Mouse (Mus musculus): ENCODE measurements around the gene Chpt1. TPM values are rescaled to one million over a fixed set of nuclear protein-coding genes. Genes with fewer than 3 reads are reported as not detected.
A peak's percentile ranks its signal among the peaks of the same experiment; 100 is the strongest.
"Not testable (repeated sequence)": the region's sequence is repeated elsewhere in the genome, so short reads cannot be mapped to it uniquely, and the experiment has no call there.

Chpt1 gene
- polyA plus RNA-seq, 1 experiment from 2014 or later: 42.5 TPM

DNA sequence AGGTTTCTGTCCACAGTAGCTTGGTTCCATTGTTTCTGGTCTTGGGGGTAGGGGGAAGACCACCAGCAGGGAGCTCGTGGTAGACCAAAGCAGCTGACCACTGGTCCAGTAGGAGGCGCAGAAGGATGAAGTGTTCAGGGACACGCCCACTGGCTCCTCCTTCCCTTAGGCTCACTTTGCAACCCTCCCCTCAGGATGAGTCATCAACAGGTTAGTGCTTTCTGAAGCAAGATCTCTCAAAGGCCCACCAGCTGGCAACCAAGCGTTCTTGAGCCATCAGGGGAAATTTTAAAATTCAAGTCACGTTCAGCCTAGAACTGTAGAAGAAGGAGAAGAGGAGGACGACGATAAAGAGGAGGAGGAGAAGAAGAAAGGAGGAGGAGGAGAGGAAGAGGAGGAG is 12.2 kb downstream of the Chpt1 start:
- Histone ChIP-seq H3K9me3 (replicated peaks) (no peaks in the 10 kb centered on the region), H3K4me3 (replicated peaks) (no peak overlapping the region), H3K27ac (no peak overlapping the region), H3K4me1 (peaks cover 27% of the 10 kb centered on the region), H3K27me3 (no peaks in the 10 kb centered on the region), H3K36me3 (peaks cover 5% of the 10 kb centered on the region; the same call in 1 of the 2 replicates), H3K4me2 (no peak overlapping the region), H3K9ac (no peak overlapping the region)
- WGBS: 68% methylated on average over 7 of the region's 7 CpGs
- no peak for ATAC-seq (replicated peaks; ENCODE audit: low FRiP score)

DNA sequence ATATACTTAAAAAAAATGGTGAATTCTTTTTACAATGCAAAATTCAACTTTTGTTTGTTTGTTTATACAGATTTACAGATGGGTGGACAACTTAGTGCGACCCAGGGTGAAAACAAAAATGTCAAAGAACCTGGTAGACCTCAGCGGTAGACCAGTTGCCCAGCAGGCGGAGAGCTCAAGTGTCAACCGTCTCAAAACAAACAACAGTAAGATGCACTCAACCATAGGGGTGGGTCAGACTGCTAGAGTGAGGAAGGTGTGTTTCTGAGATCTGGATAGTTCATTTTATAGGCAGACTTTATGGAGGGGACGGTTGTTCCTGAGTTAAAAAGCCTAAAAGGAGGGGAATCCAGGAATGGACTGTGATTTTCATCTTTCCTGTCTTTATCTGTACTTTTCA is 15.2 kb downstream of the Chpt1 start:
- Histone ChIP-seq H3K36me3 (peaks cover 24% of the 10 kb centered on the region), H3K4me1 (peaks cover 12% of the 10 kb centered on the region), H3K4me2 (no peak overlapping the region), H3K9ac (no peak overlapping the region), H3K4me3 (replicated peaks) (no peak overlapping the region), H3K9me3 (replicated peaks) (no peaks in the 10 kb centered on the region), H3K27ac (no peak overlapping the region), H3K27me3 (no peaks in the 10 kb centered on the region)
- ATAC-seq (replicated peaks; ENCODE audit: low FRiP score): peak; percentile 62; the same call in 1 of the 2 replicates
- WGBS: 64% methylated on average over 5 of the region's 5 CpGs

DNA sequence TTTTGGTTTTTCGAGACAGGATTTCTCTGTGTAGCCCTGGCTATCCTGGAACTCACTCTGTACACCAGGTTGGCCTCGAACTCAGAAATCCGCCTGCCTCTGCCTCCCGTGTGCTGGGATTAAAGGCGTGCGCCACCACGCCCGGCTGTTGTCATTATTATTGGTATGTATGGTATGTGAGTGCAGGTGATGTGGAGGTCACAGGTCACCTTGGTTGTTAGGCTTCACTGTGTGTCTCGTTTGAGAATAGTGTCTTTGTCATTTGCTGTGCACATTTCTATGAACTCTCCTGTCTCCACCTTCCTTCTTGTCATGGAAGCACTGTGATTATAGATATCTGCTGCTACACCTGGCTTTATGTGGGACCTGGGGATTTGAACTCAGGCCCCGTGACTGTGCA is 21.0 kb downstream of the Chpt1 start:
- H3K36me3 ChIP-seq: peaks cover 19% of the 10 kb centered on the region
- H3K9me3 ChIP-seq (replicated peaks); H3K27me3 ChIP-seq; H3K4me2 ChIP-seq; H3K27ac ChIP-seq; ATAC-seq (replicated peaks; ENCODE audit: low FRiP score); H3K9ac ChIP-seq; H3K4me3 ChIP-seq (replicated peaks); H3K4me1 ChIP-seq: not testable (repeated sequence)
- WGBS: 88% methylated on average over 10 of the region's 10 CpGs

DNA sequence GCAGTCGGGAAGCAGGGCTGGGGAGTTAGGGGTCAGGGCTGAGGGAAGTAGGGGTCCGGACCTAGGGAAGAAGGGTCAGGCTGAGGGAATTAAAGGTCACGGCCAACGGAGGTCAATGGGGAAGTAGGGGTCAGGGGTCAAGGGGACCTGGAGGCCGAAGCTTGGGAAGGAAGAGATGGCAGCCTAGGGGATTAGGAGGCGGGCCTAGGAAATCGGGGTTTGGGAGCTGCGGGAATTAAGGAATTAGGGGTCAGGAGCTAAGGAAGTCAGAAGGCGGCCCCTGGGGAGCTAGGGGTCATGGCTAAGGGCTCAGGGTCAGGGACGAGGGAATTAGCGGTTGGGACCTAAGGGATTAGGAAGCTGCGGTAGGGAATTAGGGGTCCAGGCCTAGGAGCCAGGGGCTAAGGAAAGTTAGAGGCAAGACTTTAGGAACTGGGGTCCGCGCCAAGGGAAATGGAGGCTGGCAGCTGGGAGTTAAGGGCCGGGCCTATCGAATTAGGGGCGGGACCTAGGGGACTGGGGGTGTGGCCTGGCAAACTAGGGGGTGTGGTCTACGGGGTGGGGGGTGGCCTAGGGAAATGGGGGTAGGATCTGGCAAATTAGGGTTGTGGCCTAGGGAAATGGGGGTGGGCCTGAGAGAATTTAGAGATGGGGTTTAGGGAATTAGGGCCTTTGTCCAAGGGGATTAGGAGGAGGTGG is 43.6 kb downstream of the Chpt1 start:
- 78% methylated on average over 18 of the region's 18 CpGs for WGBS
- no peaks in the 10 kb centered on the region for H3K9me3 ChIP-seq (replicated peaks)
- no peak overlapping the region for H3K27ac ChIP-seq
- no peak overlapping the region for H3K9ac ChIP-seq
- no peaks in the 10 kb centered on the region for H3K27me3 ChIP-seq
- no peak overlapping the region for H3K4me2 ChIP-seq
- no peaks in the 10 kb centered on the region for H3K36me3 ChIP-seq
- no peak overlapping the region for H3K4me3 ChIP-seq (replicated peaks)
- no peaks in the 10 kb centered on the region for H3K4me1 ChIP-seq
- no peak for ATAC-seq (replicated peaks; ENCODE audit: low FRiP score)

DNA sequence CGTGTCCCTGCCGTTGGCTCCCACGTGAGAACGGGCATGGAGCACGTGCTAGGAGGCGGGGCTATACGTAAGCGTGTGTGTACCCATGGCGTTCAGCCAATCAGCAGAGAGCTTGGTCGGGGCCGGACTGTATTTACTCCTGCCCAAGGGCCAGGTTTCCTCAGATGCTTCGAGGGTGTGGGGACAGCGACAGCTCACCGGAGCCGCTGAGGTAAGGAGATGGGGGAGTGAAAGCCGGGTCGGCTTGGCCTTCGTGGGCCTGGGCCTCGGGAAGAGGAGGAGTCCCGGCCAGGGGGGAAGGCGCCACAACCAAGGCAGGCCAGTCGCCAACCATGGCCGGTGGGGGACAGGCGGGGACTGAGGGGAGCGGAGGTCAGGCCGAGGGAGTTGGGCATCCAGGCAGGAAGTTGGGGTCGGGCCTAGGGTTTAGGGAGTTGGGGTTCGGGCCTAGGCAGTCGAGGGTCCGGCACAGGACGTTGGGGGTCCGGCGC is 44.3 kb downstream of the Chpt1 start, which contains the start of gene Sycp3:
Gene Sycp3, plus strand, starts transcription at position 68 of the 491 bp plus-strand sequence.
- H3K9me3 ChIP-seq (replicated peaks): no peaks in the 10 kb centered on the region
- no peak within 1 kb of the TSS for H3K27ac ChIP-seq
- H3K4me2 ChIP-seq: no peak within 1 kb of the TSS
- no peaks in the 10 kb centered on the region for H3K4me1 ChIP-seq
- no peak within 1 kb of the TSS for H3K9ac ChIP-seq
- H3K36me3 ChIP-seq: no peaks in the 10 kb centered on the region
- no peaks in the 10 kb centered on the region for H3K27me3 ChIP-seq
- WGBS: 82% methylated on average over 33 of the region's 33 CpGs
- ATAC-seq (replicated peaks; ENCODE audit: low FRiP score): no peak
- H3K4me3 ChIP-seq (replicated peaks): no peak within 1 kb of the TSS

DNA sequence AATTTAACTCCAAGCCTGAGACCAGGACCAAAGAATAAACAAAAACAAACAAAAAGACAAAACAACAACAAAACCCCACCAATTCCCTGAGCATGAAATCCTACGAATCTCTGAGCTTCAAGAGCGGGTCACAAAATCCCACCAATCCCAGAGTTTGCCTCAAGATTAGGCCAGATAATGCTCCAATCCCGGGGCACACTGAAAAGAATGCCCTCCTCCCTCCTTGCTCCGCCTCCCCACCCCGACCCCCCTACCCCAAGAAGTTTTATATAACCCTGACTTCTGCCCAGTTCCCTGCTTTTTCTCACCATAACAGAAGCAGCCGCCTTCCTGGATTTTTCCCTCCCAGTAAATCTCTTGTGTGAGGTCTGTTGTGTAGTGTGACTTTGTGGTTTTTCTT is 46.1 kb downstream of the Chpt1 start:
- H3K27ac ChIP-seq: peak overlapping the region; percentile 54; the same call in 1 of the 2 replicates

DNA sequence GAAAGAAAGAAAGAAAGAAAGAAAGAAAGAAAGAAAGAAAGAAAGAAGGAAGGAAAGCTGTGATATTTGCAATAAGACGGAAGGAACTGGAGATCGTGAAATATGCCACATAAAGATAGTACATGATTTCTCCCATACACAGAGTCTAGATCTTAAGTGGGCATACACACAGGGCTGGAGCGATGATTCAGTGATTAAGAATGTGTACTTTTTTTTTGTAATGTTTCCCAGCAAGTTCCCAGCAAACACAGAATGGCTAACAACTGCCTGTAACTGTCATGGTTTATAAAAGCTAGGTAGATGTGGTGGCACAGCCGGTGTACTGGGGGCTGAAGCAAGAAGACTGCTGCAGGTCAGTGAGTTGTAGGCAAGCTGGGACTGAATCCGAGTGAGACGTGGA is 51.9 kb downstream of the Chpt1 start:
- no peak overlapping the region for H3K4me3 ChIP-seq (replicated peaks)
- H3K27me3 ChIP-seq: no peaks in the 10 kb centered on the region
- H3K4me2 ChIP-seq: no peak overlapping the region
- ATAC-seq (replicated peaks; ENCODE audit: low FRiP score): no peak
- WGBS: 89% methylated on average over 6 of the region's 6 CpGs
- H3K9ac ChIP-seq: no peak overlapping the region
- H3K9me3 ChIP-seq (replicated peaks): no peaks in the 10 kb centered on the region
- H3K36me3 ChIP-seq: 0 out of 2 replicates have a peak, but pooled peaks cover under 1% of the 10 kb centered on the region
- no peaks in the 10 kb centered on the region for H3K4me1 ChIP-seq
- H3K27ac ChIP-seq: no peak overlapping the region

More for the DNA sequence above, 46.1 kb downstream of the Chpt1 start:
- no peak for ATAC-seq (replicated peaks; ENCODE audit: low FRiP score)
- H3K9ac ChIP-seq: no peak overlapping the region
- H3K9me3 ChIP-seq (replicated peaks): no peaks in the 10 kb centered on the region
- no peaks in the 10 kb centered on the region for H3K36me3 ChIP-seq
- H3K4me3 ChIP-seq (replicated peaks): no peak overlapping the region
- peak overlapping the region; percentile 10; the same call in 1 of the 2 replicates for H3K4me2 ChIP-seq
- H3K4me1 ChIP-seq: no peaks in the 10 kb centered on the region
- 34% methylated on average over 6 of the region's 6 CpGs for WGBS
- no peaks in the 10 kb centered on the region for H3K27me3 ChIP-seq

DNA sequence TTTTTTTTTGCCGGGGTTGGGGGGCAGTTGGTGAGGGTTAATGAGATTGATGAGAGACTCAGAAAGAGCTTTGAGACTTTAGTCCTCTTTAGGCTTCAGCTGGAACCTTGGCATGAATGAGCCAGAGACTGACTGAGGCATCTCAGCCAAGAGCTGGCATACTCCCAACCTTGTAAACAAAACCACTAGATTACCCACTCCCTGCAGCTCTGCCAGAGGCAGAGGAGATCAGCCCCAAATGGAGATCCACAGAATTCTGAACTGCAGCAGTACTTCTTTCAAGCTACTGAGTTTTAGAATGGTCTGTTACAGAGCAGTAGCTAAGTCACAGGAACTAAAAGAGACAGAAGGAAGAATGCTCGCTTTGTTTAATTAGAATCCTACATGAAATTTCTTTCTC is 52.7 kb downstream of the Chpt1 start:
- Histone ChIP-seq H3K27ac (no peak overlapping the region), H3K9ac (no peak overlapping the region), H3K9me3 (replicated peaks) (no peaks in the 10 kb centered on the region), H3K4me3 (replicated peaks) (no peak overlapping the region), H3K27me3 (no peaks in the 10 kb centered on the region), H3K4me2 (no peak overlapping the region), H3K36me3 (peaks cover 8% of the 10 kb centered on the region), H3K4me1 (no peaks in the 10 kb centered on the region)
- WGBS: 81% methylated on average over 2 of the region's 2 CpGs
- ATAC-seq (replicated peaks; ENCODE audit: low FRiP score): no peak

DNA sequence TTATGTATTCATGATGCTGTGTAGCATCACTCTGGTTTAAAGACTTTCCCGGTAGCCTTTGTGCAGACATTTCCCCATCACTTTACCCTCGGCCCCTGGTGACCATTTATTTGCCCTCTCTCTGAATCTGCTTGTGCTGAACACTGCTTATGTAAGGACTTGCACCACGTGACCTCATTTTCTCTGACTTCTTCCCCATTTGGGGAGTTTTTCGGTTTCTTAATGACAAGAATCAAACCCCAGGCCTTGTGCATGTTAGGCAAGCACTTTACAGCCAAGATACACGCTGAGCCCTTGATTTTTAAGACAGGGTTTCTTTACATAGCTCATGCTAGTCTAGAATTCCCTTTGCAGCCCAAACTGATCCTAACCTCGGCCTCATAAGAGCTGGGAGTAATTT is 62.6 kb downstream of the Chpt1 start:
- WGBS: 84% methylated on average over 6 of the region's 6 CpGs

DNA sequence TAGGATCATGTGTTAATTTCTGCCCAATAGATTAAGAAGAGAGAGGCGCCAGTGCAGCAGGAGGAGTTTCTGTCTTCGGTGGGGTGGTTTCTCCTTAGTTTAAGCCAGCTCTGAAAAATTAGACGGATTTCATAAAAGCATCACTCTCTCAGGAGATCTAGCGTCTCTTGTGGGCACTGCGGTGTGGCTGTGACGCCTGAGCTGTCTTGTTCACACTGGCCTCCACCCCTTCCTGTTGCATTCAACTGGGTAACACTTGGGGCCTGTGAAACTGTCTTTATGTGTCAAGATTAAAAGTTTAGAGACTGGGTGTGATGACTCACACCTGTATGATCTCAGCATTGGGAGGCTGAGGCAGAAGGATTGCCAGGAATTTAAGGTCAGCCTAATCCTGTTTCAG is 75.9 kb downstream of the Chpt1 start:
- H3K36me3 ChIP-seq: peaks cover 35% of the 10 kb centered on the region
- H3K4me1 ChIP-seq: no peaks in the 10 kb centered on the region
- no peak overlapping the region for H3K27ac ChIP-seq
- no peak overlapping the region for H3K4me2 ChIP-seq
- no peak overlapping the region for H3K9ac ChIP-seq
- no peak for ATAC-seq (replicated peaks; ENCODE audit: low FRiP score)
- WGBS: 85% methylated on average over 6 of the region's 6 CpGs
- no peaks in the 10 kb centered on the region for H3K27me3 ChIP-seq
- no peaks in the 10 kb centered on the region for H3K9me3 ChIP-seq (replicated peaks)
- H3K4me3 ChIP-seq (replicated peaks): no peak overlapping the region

More for the DNA sequence above, 62.6 kb downstream of the Chpt1 start:
- Histone ChIP-seq H3K4me1 (no peaks in the 10 kb centered on the region), H3K9me3 (replicated peaks) (no peaks in the 10 kb centered on the region), H3K27ac (no peak overlapping the region), H3K9ac (no peak overlapping the region), H3K4me3 (replicated peaks) (no peak overlapping the region), H3K27me3 (no peaks in the 10 kb centered on the region), H3K4me2 (no peak overlapping the region), H3K36me3 (peaks cover 53% of the 10 kb centered on the region)
- no peak for ATAC-seq (replicated peaks; ENCODE audit: low FRiP score)

DNA sequence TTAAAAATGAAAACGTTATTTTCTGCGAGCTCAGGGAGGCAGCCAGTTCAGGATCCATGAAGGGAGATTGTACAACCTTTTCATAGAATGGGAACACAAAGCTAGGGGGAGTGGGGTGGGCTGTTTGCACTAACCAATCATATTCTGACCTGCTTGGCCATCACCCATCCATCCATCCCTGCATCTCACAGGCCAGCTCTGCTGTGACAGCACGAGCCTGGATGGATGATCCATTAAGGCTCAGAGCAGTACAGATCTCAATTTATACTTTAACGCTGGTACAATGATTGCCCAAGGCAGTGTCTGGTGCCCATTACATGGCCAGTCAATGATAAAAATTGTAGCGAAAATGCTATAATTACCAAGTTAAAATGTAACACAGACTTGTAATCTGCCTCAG is 77.0 kb downstream of the Chpt1 start:
- Histone ChIP-seq H3K27me3 (no peaks in the 10 kb centered on the region), H3K4me1 (no peaks in the 10 kb centered on the region), H3K9ac (no peak overlapping the region), H3K27ac (no peak overlapping the region), H3K4me2 (no peak overlapping the region), H3K36me3 (peaks cover 31% of the 10 kb centered on the region), H3K9me3 (replicated peaks) (no peaks in the 10 kb centered on the region), H3K4me3 (replicated peaks) (no peak overlapping the region)
- WGBS: 62% methylated on average over 5 of the region's 5 CpGs
- peak; percentile 54 for ATAC-seq (replicated peaks; ENCODE audit: low FRiP score)

DNA sequence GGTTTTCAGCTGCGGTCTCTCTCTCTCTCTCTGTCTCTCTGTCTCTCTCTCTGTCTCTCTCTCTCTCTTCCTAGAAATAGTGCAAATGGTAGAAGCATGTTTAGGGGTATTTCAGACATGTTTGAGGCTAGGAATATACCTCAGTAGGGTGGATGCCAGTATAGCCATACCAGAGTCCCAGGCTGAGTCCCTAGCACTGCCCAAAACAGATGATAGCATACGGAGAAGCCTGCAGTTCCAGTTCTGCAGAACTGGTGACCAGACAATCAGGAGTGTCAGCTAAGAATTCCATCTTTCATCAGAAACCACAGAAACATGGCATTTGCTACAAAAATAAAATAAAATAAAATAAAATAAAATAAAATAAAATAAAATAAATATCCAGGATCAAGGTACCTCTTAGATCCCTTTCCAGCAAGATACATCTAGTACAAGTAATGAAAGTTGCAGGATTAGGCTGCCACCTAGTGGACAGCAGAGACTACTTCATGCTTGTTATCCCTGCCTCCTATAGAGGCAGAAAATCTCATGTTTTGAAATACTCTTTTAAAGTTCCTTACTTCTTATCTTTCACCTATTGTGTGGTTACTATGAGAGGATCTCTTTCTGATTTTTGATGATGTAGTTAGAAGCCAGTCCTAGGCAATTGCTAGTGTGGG is 77.6 kb downstream of the Chpt1 start:
- Histone ChIP-seq H3K9me3 (replicated peaks) (no peaks in the 10 kb centered on the region), H3K27ac (no peak overlapping the region), H3K9ac (no peak overlapping the region), H3K36me3 (peaks cover 31% of the 10 kb centered on the region), H3K4me2 (no peak overlapping the region), H3K4me1 (no peaks in the 10 kb centered on the region), H3K4me3 (replicated peaks) (no peak overlapping the region), H3K27me3 (no peaks in the 10 kb centered on the region)
- ATAC-seq (replicated peaks; ENCODE audit: low FRiP score): 0 out of 2 replicates have a peak, but pooled peaks have one; percentile 47
- WGBS: 94% methylated on average over 2 of the region's 2 CpGs

All from kidney, embryonic 15.5 days (tissue).